Mouse (Mus musculus) spleen, adult 2 months (tissue): ENCODE data around the gene Gm37596.
"Not testable (repeated sequence)": the region's sequence is repeated elsewhere in the genome, so short reads cannot be mapped to it uniquely, and the experiment has no call there.

Experiments used
- CTCF ChIP-seq: fragments of 200-500 bp; IDR thresholded peaks from 2 replicates; pipeline ENCODE4 v1.5.1; 2011; ENCODE audit warnings: mild to moderate bottlenecking, inconsistent platforms; ENCODE audit not compliant: insufficient read depth, insufficient read length, insufficient replicate concordance; ENCODE audit errors: extremely low read depth
- POLR2A ChIP-seq: fragments of 200-500 bp; IDR thresholded peaks from 2 replicates; pipeline ENCODE4 v1.6.1; 2011; ENCODE audit warnings: low read depth, low read length, inconsistent platforms

GRCm38 (mm10) chr3:93676210-93676609 lies 16.7 kb downstream of the Gm37596 start, which contains the start of gene Tdpoz1:
- TF ChIP-seq CTCF, POLR2A: not testable (repeated sequence)
